Mouse (Mus musculus): ENCODE measurements around the gene Kcnj9. TPM values are rescaled to one million over a fixed set of nuclear protein-coding genes. Genes with fewer than 3 reads are reported as not detected.

The Kcnj9 gene
- total RNA-seq, 2 experiments from 2014 or later: not detected

GRCm38 (mm10) chr1:172328461-172328860 lies 657 bp downstream of the Kcnj9 start:
- no peak for DNase-seq
- intact Hi-C loops (cut with DNase I): loop anchor here (10.0 kb wide), 1 partner anchor 284 kb away; no protein-coding TSS in a partner anchor
- TF ChIP-seq CTCF (IDR thresholded peaks at IDR 0.05): no peak
- no peak overlapping the region for H3K27ac ChIP-seq
- no peak overlapping the region for H3K4me3 ChIP-seq

- intact Hi-C loops (cut with DNase I): loop anchor here (10.0 kb wide), 1 partner anchor 283 kb away; no protein-coding TSS in a partner anchor
- no peak overlapping the region for H3K27ac ChIP-seq
Observed at GRCm38 (mm10) chr1:172328041-172328440, 1.1 kb downstream of the Kcnj9 start.

GRCm38 (mm10) chr1:172327206-172328001 lies 1.7 kb downstream of the Kcnj9 start:
- no peak overlapping the region for H3K4me3 ChIP-seq
- TF ChIP-seq CTCF (IDR thresholded peaks at IDR 0.05): no peak
- DNase-seq: peak; percentile 3
- no peak overlapping the region for H3K27ac ChIP-seq
- intact Hi-C loops (cut with DNase I): loop anchor here (10.0 kb wide), 1 partner anchor 283 kb away; no protein-coding TSS in a partner anchor

More at GRCm38 (mm10) chr1:172328041-172328440, 1.1 kb downstream of the Kcnj9 start:
- no peak overlapping the region for H3K4me3 ChIP-seq
- TF ChIP-seq CTCF (IDR thresholded peaks at IDR 0.05): no peak
- DNase-seq: no peak

GRCm38 (mm10) chr1:172326684-172327083 lies 2.4 kb downstream of the Kcnj9 start:
- DNase-seq: peak; percentile 16
- no peak overlapping the region for H3K27ac ChIP-seq
- H3K4me3 ChIP-seq: peak overlapping the region; percentile 67
- no peak for TF ChIP-seq CTCF (IDR thresholded peaks at IDR 0.05)
- intact Hi-C loops (cut with DNase I): loop anchor here (1.0 to 10.0 kb wide), 2 partner anchors 31 to 282 kb away; no protein-coding TSS in a partner anchor

GRCm38 (mm10) chr1:172325680-172326535 lies 3.2 kb downstream of the Kcnj9 start:
- peak; percentile 84 for DNase-seq
- intact Hi-C loops (cut with DNase I): loop anchor here (1.0 to 10.0 kb wide), 2 partner anchors 31 to 281 kb away; no protein-coding TSS in a partner anchor
- Histone ChIP-seq H3K27ac (no peak overlapping the region), H3K4me3 (peak overlapping the region; percentile 67)
- peak; percentile 70 for TF ChIP-seq CTCF (IDR thresholded peaks at IDR 0.05)

- intact Hi-C loops (cut with DNase I): loop anchor here (10.0 kb wide), 1 partner anchor 280 kb away; no protein-coding TSS in a partner anchor
- Histone ChIP-seq H3K27ac (no peak overlapping the region), H3K4me3 (no peak overlapping the region)
- TF ChIP-seq CTCF (IDR thresholded peaks at IDR 0.05): peak; percentile 97; the same call in 1 of the 2 replicates
- DNase-seq: peak; percentile 82
Observed at GRCm38 (mm10) chr1:172324725-172325124, 4.4 kb downstream of the Kcnj9 start.

- DNase-seq: peak; percentile 13
- TF ChIP-seq CTCF (IDR thresholded peaks at IDR 0.05): no peak
- intact Hi-C loops (cut with DNase I): loop anchor here (10.0 kb wide), 1 partner anchor 279 kb away; no protein-coding TSS in a partner anchor
Observed at GRCm38 (mm10) chr1:172323801-172324359, 5.2 kb downstream of the Kcnj9 start.

GRCm38 (mm10) chr1:172323298-172323697 lies 5.8 kb downstream of the Kcnj9 start:
- intact Hi-C loops (cut with DNase I): loop anchor here (10.0 kb wide), 1 partner anchor 278 kb away; no protein-coding TSS in a partner anchor
- peak; percentile 8 for DNase-seq
- no peak overlapping the region for H3K27ac ChIP-seq
- H3K4me3 ChIP-seq: no peak overlapping the region
- TF ChIP-seq CTCF (IDR thresholded peaks at IDR 0.05): no peak

More at GRCm38 (mm10) chr1:172323801-172324359, 5.2 kb downstream of the Kcnj9 start:
- Histone ChIP-seq H3K27ac (no peak overlapping the region), H3K4me3 (no peak overlapping the region)

GRCm38 (mm10) chr1:172322725-172323124 lies 6.4 kb downstream of the Kcnj9 start:
- Histone ChIP-seq H3K27ac (no peak overlapping the region), H3K4me3 (no peak overlapping the region)
- no peak for TF ChIP-seq CTCF (IDR thresholded peaks at IDR 0.05)
- intact Hi-C loops (cut with DNase I): loop anchor here (10.0 kb wide), 1 partner anchor 278 kb away; no protein-coding TSS in a partner anchor
- DNase-seq: peak; percentile 16

- Histone ChIP-seq H3K27ac (no peak overlapping the region), H3K4me3 (no peak overlapping the region)
- intact Hi-C loops (cut with DNase I): loop anchor here (10.0 kb wide), 1 partner anchor 275 kb away; no protein-coding TSS in a partner anchor
- DNase-seq: peak; percentile 12
- no peak for TF ChIP-seq CTCF (IDR thresholded peaks at IDR 0.05)
Observed at GRCm38 (mm10) chr1:172319921-172320411, 9.2 kb downstream of the Kcnj9 start.

- no peak for TF ChIP-seq CTCF (IDR thresholded peaks at IDR 0.05)
- H3K4me3 ChIP-seq: no peak overlapping the region
- no peak overlapping the region for H3K27ac ChIP-seq
- peak; percentile 10 for DNase-seq
- intact Hi-C loops (cut with DNase I): no loop called here
Observed at GRCm38 (mm10) chr1:172319346-172319745, 9.8 kb downstream of the Kcnj9 start.

All from gastrocnemius, adult 2 months (tissue).